Mouse (Mus musculus) urinary bladder, postnatal 4 days (tissue): ENCODE data around the gene Fthl17e.
"Not testable (repeated sequence)": the region's sequence is repeated elsewhere in the genome, so short reads cannot be mapped to it uniquely, and the experiment has no call there.

Experiments used
- DNase-seq, 2 experiments: peaks; one replicate each; pipeline ENCODE4 v3.0.0; 2021 to 2022; ENCODE audit warnings: low spot score in 2 of 2

Fthl17e gene

GRCm38 (mm10) chrX:9033193-9033592, at the start of gene Fthl17e:
TSS of gene Fthl17e (plus strand) at chrX:9033493.
- not testable (repeated sequence) for DNase-seq

- not testable (repeated sequence) for DNase-seq
Observed at GRCm38 (mm10) chrX:8986655-8987054, 46.6 kb upstream of the Fthl17e start, which contains the start of gene Fthl17d. TSS of gene Fthl17d (minus strand) at chrX:8986755.

GRCm38 (mm10) chrX:9016079-9016478, 17.2 kb upstream of the Fthl17e start:
- no peak for DNase-seq

GRCm38 (mm10) chrX:9019481-9019880, 13.8 kb upstream of the Fthl17e start:
- no peak for DNase-seq

- DNase-seq, result not testable (repeated sequence)
Observed at GRCm38 (mm10) chrX:9041611-9042010, 8.3 kb downstream of the Fthl17e start.

- peak; percentile 18 to 83 for DNase-seq
Observed at GRCm38 (mm10) chrX:9060952-9061351, 27.7 kb downstream of the Fthl17e start.

- no peak for DNase-seq
Observed at GRCm38 (mm10) chrX:9062101-9062500, 28.8 kb downstream of the Fthl17e start.

GRCm38 (mm10) chrX:9062715-9063114, 29.4 kb downstream of the Fthl17e start, which contains the start of gene Fthl17f:
TSS of gene Fthl17f (plus strand) at chrX:9063015.
- not testable (repeated sequence) for DNase-seq

GRCm38 (mm10) chrX:9077699-9078098, 44.4 kb downstream of the Fthl17e start:
- DNase-seq, result peak in 1 of 2 experiments; percentile 25
